Mouse (Mus musculus) ES-E14 (cell line): ENCODE data around the gene Ulk2.

ENCODE experiments used
- HCFC1 ChIP-seq: IDR thresholded peaks from 2 replicates; pipeline ENCODE4 v1.6.1; 2012; ENCODE audit warnings: low read length, inconsistent platforms, borderline replicate concordance; ENCODE audit not compliant: insufficient read depth
- MAFK ChIP-seq: IDR thresholded peaks from 2 replicates; pipeline ENCODE4 v1.6.1; 2014; ENCODE audit warnings: mild to moderate bottlenecking, low read depth, low read length, inconsistent platforms; ENCODE audit not compliant: insufficient read depth
- ZC3H11A ChIP-seq: IDR thresholded peaks from 2 replicates; pipeline ENCODE4 v1.6.1; 2012; ENCODE audit warnings: low read depth, mild to moderate bottlenecking, inconsistent platforms, low read length, borderline replicate concordance
- ZNF384 ChIP-seq: IDR thresholded peaks from 2 replicates; pipeline ENCODE4 v1.6.1; 2012; ENCODE audit warnings: low read depth, low read length, inconsistent platforms

DNA sequence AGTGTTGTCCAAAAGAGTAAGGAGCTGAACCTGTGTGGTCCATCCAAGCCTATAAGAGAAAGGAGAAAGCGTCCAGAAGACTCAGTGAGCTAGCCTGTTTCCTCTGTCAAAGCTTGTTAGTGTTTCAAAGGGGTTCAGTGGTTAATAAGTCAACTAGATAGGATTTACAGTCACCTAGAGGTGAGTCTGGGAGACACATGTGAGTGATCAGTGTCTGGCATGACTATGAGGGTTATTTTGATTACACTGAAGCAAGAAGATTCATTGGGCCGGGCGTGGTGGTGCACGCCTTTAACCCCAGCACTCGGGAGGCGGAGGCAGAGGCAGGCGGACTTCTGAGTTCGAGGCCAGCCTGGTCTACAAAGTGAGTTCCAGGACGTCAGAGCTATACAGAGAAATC is 109.1 kb downstream of the Ulk2 start:
- TF ChIP-seq MAFK (no peak), ZNF384 (no peak), ZC3H11A (no peak), HCFC1 (no peak)
